Mouse (Mus musculus) megakaryocyte progenitor cell, adult 5-6 weeks (primary cell): ENCODE results near the gene Nfib. TPM values are rescaled to one million over a fixed set of nuclear protein-coding genes. Genes with fewer than 3 reads are reported as not detected.

ENCODE experiments used
- ATAC-seq: replicated peaks from 2 replicates; pipeline ENCODE4 v1.8.0; 2016; ENCODE audit warnings: mild to moderate bottlenecking, moderate TSS enrichment, inconsistent platforms; ENCODE audit not compliant: poor library complexity
- total RNA-seq, 2 experiments: library from RNA; stranded (forward) in 1 of 2; stranded (reverse) in 1 of 2; fragments of 157-497, 149-512 nt in 1 of 2; fragments of 200-1000 nt in 1 of 2; gene quantifications; 2 replicates each; pipeline versions ENCODE4 v1.2.3 to v1.2.4; 2015 to 2017

Gene Nfib
- total RNA-seq, 2 experiments from 2014 or later, result not detected

DNA sequence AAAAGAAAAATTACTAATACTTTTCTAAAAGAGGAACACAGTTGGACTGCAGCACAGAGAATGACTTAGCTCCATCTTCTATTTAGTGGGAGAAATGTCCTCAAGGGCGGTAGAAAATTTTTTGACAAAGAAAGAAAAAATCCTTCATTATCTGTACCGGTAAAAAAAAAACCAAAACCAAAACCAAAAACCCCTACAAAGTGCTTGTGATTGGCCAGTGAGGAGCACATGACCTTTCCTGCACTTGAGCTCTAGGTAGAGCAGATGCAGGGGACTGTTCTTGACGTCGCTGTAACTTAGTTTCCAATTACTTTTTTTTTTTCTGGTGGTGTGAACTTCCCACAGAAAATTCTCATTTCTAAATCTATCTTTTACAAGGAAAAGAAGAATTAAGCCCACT is 384.5 kb downstream of the Nfib start:
- peak; percentile 64 for ATAC-seq

DNA sequence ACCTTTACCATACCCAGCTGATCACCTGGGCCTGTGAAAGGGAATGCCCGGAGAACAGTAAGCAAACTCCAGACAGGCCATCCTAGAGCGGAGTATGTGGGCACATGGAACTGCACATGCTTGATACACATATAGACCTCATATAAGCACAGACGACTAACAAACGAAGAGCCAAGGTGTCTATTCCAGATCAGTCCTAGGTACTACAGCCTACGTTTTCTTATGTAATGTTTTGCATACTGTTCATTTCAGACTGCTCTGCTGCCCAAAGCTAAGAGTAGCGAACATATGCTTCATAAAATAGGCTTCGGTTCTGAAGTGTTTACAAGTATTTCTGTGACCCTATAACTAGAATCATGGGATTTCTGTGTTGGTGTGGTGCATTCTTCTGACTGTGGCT is 386.2 kb downstream of the Nfib start:
- no peak for ATAC-seq

DNA sequence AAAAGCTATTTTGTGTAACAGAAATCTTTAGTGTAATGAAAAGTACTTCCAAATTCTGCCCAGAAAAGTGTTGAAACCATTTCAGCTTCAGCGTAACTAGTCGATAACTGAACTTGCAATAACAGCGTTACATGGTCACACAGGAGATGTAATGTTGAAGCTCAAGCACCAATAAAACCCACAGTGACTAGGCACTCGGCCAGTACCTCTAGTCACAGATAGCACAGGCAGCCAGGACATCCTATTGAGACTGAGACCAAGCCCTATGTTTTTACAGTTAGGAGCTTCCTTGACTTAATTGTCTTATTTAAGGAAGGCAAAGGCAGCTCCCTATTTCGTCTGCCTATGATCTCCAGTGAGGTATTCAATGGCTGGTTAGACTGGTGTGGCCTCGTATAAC is 389.4 kb downstream of the Nfib start:
- peak; percentile 91 for ATAC-seq

DNA sequence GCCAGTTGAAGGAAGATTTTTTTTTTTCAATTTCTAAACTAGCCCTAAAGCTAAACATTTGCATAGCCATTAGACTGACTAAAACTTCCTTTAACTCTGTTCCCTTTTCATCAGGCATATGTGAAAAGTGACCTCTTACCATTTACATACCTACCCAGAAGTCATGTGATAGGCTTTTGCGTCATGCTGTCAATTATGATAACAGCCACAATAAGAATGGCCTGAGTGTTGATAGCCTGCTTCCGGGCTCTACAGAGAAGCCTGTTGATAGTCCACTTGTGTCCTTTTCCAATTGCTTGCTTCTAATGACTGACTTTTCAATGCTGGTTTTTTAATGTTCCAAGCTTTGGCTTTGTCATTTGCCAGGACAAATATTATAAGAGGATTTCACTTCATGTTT is 389.8 kb downstream of the Nfib start:
- peak; percentile 68 for ATAC-seq

DNA sequence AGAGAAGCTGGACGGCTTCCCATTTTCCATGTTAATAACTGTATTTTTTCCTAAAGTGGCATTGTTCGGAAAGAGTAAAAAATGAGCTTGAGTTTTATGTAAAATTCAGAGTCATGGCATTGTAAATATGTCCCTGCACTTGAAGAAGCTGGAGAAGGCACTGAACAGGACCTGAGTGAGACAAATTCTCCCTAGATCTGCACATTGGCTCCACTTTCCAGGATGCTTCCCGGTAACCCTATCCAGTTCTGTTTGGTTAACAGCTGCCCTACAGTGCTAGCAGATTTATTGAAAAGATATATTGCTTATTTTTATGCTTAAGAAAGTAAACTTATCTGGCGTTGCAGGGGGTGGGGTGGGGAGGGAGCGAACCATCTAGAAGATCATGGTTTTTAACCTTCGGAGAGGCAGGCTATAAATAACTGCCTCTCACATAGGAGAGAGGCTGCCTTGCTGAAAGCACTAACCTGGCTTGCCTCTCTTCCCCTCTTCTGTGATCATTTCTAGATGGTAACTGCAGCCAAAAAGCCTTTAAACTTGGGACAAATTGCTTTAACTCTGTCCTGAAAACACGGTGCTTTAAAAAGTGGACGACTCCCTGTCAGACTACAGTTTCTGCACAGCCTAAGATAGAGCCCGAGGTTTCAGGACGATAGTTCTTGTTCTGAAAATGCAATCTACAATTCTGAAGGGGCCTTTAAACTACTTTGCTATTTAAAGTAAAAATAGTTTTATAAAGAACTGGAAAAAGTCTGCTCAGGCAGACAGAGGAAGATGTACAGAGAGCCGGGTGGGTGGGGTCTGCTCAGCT is 394.4 kb downstream of the Nfib start:
- ATAC-seq, result no peak

DNA sequence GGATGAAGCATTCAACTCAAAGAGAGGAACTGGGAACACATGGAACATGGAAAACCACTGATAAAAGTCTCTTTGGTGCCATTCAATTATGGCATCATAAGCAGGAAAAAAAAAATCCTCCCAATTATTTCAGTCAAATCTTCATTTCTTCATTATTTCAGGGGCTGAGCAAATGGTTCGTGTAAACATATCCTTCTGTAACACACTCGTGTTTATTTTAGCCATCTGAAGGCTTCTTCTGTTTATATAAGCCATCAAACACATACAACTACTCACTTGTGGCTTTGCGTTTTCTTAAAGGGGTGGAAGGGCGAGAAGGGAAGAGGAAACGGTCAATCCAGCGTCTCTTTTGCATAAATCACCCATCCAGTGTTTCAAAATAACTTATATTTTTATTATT is 399.5 kb downstream of the Nfib start:
- no peak for ATAC-seq

DNA sequence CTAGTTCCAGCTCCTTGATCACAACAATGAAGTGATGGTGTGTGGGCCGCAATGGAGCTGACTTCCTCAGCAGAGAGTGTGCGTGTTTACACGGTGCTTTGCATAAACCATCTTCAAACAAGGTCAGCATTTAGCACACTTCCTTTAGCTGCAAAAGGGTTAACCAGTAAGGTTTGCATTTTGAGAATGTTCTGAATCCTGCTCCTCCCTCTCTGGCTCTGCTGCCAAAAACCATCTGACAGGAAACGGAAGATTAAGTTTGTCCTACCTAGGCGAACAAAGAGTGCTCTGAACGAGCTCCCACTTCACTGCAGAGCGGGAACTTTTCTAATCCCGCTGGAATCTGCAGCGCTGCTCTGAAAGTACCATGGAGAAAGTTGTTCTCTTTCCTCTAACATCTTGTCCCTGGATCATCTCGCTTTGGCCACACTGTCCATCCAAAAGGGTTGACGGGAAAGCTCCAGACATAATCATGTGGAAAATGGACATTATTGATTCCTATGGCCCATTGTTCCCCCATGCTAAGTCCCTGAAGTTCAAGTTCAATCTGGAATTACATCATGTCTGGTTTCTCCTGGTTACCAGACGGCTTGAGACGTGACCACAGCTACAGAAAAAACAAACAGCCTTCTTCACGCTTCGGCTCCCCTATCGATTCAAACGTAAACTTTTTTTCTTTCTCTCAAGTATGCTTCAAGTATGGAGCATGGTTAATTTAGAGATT is 401.2 kb downstream of the Nfib start:
- peak; percentile 76 for ATAC-seq

DNA sequence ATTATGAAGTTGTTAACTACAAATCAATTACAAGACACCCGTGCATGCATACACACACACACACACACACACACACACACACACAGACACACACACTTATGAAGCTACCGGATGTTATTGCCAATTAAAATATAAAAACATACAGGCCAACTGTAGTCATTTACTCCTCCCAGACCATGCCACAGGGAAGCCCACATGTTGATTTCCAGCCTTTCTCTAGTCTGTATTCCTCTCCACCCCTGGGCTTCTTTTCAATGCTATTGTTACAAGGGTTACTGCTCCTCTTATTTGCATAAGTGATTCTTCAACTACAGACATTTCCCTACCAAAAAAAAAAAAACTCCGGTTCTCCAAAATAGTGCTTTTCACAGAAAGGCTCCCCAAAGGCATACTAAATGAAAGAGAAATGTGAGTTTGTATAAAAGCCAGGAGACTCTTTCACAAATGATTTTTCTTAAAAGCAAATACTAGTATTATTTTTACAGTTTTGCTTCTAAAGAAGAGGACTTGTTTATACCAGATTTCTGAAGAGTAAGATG is 402.1 kb downstream of the Nfib start:
- ATAC-seq, result no peak

DNA sequence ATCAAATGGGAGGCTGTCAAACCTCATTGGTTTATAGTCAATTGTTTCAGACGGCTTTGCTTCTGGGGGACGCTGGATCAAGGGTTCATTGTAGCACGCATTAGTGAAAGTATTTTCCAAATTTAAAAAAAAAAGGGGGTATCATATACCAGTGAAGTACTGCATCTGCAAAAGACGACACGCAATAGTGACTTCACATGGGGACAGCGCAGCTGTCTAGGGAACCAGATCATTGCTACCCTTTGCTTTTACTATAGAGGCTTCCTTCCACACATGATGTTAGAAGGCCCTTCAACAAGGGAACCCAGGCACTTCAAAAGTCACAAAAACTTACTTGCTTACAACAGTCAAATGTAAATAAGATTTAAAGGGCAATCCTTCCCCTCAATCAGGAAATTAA is 402.6 kb downstream of the Nfib start:
- ATAC-seq, result no peak

DNA sequence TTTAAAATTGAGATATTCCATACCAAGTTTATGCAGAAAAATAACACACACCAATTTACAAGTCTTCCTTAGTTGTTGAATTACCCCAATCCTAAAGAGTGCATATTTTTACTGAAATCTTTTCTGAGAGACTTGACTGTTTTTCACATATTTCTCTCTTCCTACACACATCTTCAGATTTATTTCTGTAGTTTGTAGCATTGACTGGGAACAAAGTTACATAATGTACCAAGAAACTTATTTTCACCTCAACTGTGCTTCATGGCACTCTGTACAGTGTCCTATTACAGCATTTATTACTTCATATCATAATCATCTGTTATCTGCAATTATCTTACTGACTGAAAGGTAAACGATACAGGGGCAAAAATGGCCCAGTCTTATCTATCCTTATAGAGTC is 406.9 kb downstream of the Nfib start:
- no peak for ATAC-seq

DNA sequence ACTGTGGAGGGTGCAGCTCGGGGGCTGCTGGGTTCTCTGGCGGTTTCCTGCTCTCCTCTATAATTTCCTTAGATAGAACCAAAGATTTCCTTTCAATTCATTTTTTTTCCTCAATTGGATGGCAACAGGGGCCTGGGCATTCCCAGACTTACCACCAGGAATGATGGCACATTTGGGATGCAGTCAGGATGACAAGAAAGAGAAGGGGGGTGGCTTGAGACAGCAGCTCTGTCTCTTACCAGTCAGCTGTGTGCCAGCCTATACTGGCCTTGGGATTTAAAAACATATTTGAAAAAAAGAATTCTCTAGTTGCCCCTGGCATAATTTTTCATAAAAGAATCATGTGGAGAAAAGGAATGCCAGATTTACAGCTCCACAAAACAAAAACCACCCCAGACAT is 408.0 kb downstream of the Nfib start:
- no peak for ATAC-seq

DNA sequence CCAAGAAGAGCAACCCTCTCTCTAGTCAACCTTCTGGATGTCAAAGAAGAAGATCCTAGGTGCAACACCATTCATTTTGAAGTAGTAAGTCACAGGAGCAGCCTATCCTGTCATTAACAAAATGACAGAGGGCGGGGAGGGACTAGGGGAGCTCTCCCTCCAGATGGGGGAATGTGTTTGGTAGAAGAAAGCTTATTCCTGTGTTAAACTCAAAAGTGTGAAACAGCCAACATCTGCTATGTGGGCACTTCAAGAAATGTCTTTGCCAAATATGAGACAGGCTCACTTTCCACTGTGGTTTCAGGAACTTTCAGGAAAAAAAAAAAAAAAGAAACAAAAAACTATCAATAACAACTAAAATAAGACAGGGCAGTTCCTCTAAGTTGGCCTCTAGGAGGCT is 411.5 kb downstream of the Nfib start:
- no peak for ATAC-seq

DNA sequence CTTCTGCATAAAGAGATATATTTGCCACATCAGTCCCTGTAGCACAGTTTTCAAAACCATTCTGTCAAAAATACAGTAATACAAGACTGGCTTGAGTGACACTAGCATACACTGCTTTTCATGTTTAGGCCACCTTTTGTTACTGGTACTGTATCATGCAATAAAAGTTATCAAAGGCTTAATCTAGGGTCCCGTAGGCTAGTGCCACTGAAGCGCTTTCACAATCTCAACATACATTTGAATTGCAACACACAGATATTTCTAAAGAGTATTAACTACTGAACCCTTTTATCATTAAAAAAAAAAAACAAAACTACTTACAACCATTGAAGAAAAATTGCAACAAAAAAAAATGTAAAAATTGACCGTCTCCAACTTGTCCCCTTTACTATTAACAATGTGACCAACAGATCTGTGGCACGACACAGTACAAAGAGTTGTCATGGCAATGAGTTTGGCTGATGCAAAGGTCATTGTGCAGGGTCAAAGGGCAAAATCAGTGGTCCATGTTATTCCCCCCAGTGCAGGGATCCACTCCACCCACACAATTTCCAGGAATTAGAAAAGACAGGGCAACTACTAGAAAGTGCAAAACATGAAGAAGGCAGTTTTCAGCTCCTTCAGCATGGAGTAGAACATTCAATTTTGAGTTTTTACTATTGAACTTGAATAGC is 414.2 kb downstream of the Nfib start:
- no peak; the same call in 1 of the 2 replicates for ATAC-seq

DNA sequence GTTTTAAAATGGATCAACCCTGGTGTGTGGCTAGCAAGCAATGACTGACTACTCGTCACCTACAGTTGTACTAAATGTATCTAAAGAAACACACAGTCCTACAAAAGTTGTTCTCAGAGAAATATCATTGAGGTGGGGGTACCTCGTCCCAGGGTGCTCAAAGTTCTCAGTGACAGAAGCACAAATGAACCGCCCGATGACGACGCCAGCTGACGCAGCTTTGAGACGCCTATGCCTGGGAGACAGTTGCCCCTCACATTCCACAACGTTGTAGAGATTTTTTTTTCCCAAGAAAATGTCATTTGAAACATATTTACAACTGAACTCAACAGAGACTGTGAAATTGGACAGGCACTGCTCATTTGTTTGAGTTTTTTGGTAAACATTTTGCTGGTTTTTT is 414.9 kb downstream of the Nfib start:
- ATAC-seq, result no peak

DNA sequence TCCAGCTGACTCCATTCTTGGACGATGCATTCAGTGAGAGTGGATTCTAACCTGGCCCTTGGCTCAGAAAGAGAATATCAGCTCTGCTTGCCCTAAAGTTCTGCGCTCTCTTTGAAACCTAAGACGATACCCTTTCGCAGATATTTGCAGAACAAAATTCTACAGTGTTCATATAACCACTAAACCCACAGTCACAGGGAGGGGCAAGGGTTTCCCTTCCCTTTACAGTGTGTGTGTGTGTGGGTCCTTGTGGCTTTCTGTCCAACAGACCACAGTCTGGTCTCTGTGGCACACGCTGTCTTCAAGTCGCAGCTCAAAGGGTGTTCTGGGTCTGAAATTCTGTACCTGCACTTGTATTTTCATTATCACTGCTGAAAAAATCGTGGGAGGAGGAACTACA is 416.0 kb downstream of the Nfib start:
- ATAC-seq, result peak; percentile 84

DNA sequence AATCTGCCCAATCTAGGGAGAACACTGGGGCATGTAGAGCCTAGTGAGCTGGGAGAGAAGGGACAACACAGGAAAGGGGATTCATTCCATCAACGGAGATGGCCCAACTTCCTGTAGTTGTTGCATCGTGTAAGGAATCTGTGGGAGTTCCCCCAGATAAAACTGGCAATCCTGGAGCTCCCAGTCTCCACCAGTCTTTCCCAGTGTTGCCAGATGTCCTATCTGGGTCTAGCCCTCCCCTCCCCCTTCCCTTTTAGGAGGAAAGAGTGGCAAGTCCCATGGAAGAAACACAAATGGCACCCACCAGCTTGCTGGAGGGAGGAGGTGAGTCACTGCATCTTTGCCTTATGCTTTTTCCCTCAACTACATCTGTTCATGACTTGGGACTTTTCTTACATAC is 417.4 kb downstream of the Nfib start:
- no peak for ATAC-seq

DNA sequence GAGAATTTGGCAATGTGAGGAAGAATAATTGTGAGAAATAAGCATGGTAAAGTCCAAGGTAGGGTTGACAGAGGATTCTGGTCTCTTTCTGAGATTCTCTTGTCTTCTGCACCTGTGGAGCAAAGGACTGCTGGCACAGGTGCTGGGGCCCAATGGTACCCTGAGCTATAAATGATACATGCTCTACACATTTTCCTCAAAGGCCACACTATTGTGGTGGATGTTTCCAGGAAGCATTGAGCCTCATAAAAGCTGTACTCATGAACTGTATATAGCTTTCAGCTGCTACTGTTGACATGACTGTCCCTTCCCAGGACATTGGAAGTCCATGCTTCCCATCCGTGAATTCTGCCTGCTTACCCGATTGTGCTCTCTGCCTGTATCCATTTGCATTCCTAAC is 418.1 kb downstream of the Nfib start:
- ATAC-seq, result no peak

DNA sequence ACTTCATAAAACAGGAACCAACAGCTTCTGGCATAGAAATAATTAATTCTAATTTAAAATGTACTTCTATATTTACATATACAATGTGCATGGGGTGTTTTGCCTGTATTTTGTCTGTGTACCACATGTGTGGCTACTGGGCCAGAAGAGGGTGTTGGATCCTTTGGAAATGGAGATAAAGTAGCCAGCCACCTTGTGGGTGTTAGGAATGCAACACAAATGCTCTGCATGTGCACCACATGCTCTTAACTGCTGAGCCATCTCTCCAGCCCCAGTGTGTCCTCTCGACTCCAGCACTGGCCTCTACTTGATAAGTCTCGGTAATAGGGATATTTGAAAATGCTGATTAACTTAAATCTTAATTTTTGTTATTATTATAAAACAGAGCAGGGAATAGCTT is 418.6 kb downstream of the Nfib start:
- no peak for ATAC-seq

DNA sequence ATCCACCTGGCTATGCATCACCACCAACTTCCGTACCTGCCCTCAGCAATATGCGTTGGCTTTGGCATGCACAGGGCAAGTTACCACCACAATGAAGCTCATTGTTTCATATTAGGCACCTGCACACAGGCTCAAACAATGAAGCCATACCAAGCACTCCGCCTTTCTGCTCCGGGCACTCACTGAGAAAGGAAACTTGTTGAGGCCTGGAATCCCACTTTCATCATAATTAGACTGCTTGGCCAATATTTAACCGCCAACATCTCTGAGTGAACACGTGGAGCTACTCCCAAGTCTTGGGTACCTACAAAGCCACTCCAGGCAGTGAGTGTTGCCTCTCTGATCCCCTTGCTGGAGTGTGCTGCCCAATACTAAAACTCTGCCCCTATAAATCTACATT is 422.0 kb downstream of the Nfib start:
- no peak for ATAC-seq

DNA sequence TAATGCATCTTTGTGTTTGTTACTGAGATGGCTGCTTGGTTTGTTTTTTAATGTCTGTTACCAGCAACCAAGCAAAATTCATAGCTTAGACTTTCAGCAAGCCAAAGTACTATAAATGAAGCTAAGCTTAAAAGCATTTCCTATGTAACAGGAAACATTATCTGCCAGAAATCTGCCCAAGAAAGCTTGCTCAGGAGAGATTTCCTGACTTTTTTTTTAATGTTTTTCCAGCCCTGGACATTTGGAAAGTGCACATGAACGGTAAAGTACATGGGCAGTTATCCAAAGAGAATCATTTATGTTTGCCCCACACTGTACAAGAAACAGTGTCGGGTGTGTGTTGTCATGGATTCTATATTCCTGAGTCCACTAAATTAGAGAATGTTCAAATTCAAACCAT is 429.6 kb downstream of the Nfib start:
- ATAC-seq, result no peak

DNA sequence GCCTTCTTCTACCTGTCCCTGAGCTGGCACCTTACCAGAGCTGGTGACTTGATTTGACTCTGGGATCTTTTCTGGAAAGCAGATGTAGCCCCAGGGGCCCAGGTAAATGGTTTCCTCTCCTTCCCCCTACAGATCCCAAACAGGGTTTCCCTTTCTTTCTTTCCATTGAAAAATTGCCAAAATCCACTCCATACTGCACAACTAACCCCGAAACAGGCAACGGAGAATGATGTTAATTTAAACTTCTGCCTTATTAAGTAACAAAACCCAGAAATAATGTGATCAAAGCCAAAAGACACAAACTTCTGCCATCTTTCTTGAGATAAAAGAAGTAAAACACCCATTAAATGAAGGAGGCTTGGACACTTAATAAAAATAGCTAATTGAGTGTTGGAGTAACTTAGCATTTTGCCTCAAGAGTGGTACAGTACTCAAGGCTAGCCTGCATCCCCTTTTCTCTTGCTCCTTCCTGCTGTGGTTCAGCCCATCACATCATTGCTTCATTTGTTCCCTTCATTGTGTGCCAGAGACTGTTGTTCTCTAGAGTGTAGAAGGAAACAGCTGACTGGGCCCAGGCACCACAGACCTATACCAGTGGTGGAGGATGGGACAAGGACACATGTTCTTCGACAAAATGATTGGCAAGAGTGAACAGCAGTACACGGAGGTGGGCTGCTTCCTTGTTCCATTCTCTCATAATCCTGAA is 432.3 kb downstream of the Nfib start:
- ATAC-seq, result no peak
